Mouse (Mus musculus) spleen, embryonic (tissue): Measurements from ENCODE around the gene Klk13.
"Not testable (repeated sequence)": the region's sequence is repeated elsewhere in the genome, so short reads cannot be mapped to it uniquely, and the experiment has no call there.

Experiments
- CTCF ChIA-PET: fragments of 350-600 bp; sonication (Branson Sonifier 250); formaldehyde crosslinking; loops from one replicate; lab custom pipeline; 2022; lab: Charles Lee

The Klk13 gene

DNA sequence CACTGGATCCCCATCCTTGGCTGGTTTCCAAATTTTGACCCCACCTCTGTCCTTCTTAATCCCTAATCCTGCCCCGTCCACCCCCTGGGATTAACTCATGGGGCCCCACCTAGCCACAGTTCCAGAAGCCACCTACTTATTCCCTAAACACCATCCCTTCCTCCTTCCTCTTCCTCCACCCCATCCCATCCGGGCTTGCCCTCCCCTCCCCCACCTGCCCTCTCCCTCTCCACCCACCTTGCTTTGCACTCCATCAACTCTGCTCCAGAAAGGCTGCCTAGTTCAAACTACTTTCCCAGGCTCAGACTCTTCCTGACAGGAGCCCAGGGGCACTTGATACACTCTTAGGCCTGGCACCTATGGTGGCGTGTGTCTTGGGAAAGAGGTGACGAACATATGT lies at the start of gene Klk13:
Klk13 (plus strand) TSS at position 301 of the 400 bp plus-strand sequence.
- CTCF ChIA-PET = no interaction called here

DNA sequence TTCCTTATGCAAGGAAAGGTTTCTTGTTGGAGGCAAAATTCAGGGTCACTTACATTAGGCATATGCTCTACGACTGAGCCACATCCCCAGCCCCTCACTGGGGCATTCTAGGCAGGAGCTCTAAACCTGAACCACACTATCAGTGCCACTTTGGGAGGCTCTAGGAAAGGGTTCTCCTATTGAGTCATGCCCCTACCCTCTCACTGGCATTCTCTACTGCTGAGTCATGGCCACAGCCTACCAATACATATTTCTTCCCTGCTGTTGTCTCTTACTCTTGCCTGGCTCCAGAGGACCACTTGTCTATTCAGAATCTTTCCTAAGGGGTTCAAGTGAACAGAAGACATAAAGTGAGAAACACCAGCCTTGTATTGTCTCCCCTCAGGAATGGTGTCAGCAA lies 49.6 kb upstream of the Klk13 start:
- CTCF ChIA-PET = interaction anchor here (0.6 kb wide), 1 partner anchor 257 kb away, joined by 3 read pairs; no protein-coding TSS in a partner anchor

DNA sequence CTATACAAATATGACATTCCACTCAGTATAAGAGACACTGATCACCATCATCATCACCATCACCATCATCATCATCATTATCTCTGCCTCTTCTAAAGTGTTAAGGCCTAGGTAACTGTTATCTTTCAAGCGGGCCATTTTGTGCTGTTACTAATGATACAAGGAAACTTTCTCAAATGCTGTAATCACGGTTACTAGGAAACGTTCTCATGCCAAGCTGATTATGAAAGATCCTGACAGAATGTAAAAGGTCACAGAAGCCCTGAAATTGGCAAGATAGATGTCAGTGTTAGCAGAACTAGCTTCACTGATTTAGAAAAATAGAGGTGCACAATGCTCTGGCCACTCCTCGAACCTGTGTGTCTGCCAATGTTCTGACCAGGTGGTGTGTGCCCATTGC lies 45.1 kb upstream of the Klk13 start:
- CTCF ChIA-PET = not testable (repeated sequence)

DNA sequence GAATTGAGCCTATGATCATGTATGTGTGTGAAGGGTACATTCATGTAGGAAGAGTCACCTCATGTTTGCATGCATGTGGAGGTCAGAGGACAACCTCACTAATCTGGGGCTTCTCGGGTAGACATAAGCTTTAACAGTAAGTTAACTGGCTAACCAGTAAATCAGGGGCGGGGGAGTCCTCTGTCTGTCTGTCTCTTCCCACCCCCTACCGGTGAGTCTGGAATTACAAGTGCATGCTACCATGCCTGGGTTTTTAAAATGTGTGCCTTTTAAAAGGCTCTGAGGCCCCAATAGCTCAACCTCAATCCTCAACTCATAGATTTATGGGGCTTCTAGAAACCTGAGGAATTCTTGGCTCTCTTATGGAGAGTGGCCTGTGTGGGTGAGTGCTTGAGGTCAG lies 43.8 kb upstream of the Klk13 start:
- CTCF ChIA-PET = no interaction called here

DNA sequence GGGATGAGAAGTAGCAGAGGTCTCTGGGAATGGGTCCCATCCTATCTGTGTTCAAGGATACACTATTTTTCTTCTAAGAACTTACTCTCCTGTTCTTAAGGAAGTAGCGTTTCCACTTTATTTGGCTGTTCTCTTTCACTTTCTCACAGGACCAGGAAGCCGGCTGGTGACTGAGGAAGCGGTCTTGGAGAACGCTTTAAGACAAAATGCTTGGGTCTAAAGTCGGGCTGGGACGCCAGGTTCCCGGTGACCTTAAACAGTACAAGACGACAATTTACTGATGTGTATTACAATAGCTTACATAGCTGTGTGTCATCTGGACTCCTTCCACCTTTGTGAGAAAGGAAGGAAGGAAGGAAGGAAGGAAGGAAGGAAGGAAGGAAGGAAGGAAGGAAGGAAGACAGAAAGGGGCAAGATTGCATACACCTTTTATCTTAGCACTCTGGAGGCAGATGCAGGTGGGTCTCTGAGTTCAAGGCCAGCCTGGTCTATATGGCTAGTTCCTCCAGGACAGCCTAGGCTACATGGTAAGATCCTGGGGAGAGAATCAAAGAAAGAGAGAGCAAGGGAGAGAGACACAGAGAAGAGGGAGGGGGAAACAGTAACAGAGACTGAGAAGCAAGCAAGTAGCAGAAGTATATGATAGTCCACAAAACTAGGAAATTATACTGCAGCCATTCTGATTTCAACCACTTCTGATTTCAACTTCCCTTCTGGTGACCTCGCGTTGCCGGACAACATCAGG lies 41.1 kb upstream of the Klk13 start:
- CTCF ChIA-PET = interaction anchor here (0.7 kb wide), 1 partner anchor 91 kb away, joined by 5 read pairs; no protein-coding TSS in a partner anchor

DNA sequence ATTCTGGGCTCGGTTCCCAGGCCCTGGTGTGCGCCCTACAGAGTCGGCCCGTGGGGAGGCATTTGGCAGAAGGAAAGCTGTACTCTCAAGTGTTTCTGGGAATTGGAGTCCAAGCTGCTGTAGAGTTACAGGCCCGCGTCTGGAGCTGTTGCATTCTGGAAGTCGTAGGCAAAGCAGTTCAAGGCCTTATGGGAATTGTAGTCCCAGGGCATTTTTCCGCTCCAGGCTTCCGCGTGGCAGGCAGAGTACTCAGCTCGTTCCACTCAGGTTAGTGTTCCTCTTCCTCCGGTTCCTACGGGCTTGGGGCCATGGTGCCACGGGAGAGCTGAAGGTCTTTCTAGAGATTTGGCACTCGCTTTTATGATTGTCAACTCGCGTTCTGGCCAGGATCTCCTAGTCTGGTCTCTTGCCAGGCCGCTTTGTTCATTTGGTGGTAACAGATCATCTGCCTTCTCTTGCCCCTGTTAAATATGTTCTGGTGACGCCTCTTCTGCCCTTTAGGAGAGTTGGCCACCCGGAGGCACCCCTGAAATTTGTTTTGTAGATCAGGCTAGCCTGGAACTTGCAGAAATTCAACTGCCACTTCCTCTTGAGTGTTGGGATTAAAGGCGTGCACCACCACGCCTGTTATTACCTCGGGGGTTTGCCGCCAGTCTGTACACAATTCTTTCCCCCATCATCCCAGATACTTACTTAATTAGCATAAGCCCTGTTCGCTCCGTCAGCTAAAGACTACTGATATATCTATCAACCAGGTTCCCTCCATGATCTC lies 40.4 kb upstream of the Klk13 start, which contains the start of gene Ctu1:
Ctu1 (plus strand) TSS at position 208 of the 772 bp plus-strand sequence.
- CTCF ChIA-PET = no interaction called here

DNA sequence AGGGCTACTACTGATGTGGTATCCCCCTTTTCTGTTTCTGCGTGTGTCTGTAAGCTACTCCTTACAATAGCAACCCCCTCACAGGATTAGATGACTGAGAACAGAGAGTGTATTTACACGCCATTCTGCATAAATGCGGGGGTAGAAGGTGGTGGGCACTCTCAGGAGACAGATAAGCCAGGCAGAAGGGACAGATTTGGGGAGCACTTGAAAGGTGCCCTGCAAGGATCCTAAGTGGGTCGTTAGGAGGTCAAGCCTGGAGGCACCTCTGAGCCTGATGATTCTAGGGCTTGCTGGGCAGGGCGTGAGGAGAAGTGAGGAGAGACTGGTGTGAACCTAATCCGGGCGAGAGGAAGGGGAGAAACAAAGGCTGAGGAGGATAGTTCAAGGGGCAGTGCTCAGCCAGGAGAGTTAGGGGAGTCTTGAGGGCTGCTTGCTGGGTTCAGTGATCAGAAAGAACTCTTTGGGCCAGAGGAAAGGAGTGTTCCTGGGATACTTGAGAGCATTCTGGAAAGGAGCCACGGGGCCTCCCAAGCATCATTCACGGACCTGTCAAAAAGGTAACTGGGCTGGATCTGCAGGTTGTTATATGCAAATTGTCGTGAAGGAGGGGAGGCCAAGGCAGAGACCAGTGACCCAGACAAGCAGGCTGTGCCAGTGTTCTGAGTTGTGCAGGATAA lies 39.6 kb upstream of the Klk13 start:
- CTCF ChIA-PET = no interaction called here

DNA sequence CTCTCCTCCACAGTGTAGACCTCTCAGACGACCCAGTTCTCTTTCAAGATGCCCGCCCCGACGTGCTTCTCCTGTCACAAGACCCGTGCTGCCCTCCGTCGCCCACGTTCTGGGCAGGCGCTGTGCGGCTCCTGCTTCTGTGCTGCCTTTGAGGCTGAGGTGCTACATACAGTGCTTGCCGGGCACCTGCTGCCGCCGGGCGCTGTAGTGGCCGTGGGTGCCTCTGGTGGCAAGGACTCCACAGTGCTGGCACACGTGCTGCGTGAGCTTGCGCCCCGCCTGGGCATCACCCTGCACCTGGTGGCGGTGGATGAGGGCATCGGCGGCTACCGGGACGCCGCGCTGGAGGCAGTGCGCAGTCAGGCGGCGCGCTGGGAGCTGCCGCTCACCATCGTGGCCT lies 37.3 kb upstream of the Klk13 start:
- CTCF ChIA-PET = no interaction called here

DNA sequence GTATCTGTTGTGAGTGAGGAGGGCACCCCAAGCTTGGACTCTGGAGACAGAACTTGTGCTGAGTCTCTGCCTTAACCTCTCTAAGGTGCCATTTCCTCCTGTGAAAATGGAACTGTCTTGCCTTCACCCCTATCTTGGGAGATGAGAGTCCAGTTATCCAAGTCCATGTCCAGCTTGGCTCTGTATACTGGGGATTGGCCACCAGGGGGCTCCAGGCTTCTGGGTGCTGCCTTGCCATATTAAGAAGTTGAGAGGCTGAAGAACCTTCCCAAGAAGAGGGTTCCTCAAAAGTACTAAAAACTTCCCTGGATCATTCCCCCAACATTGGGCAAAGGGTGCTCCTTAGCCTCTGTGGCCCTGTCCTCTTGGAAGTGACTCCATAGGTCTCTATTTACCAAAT lies 33.9 kb upstream of the Klk13 start:
- CTCF ChIA-PET = no interaction called here

DNA sequence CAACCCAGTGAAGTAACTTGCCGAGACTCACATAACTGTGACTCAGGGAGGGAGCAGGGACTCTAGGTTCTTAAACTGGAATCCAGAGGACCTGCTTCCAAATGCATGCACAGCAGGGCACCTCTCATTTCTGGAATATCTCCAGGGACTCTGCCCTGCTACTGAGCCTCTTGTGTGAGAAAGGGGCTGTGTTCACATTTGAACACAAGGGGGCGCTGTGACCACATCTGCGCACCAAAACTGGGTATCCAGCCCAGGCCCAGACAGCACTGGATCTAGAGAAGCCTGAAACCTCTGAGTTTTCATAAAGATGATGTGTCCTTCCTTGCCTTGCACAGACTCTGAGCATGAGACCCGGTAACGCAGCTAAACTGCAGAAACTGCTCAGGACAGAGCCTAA lies 31.4 kb upstream of the Klk13 start:
- CTCF ChIA-PET = interaction anchor here (0.5 to 1.1 kb wide), 2 partner anchors 11 to 892 kb away, joined by 3 to 8 read pairs; no protein-coding TSS in a partner anchor

DNA sequence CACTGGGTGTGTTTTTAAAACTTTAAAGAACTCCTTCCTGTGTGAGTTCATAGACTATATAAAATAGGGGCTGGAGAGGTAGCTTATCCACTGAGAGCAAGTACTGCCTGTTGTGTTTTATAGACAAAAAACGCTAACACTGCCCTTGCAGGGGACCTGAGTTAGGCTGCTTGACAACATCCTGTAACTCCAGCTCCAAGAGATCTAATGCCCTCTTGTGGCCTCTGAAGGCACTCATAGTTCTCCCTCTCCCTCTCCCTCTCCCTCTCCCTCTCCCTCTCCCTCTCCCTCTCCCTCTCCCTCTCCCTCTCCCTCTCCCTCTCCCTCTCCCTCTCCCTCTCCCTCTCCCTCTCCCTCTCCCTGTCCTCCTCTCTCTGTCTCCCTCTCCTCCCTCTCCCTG lies 29.9 kb upstream of the Klk13 start:
- CTCF ChIA-PET = not testable (repeated sequence)

DNA sequence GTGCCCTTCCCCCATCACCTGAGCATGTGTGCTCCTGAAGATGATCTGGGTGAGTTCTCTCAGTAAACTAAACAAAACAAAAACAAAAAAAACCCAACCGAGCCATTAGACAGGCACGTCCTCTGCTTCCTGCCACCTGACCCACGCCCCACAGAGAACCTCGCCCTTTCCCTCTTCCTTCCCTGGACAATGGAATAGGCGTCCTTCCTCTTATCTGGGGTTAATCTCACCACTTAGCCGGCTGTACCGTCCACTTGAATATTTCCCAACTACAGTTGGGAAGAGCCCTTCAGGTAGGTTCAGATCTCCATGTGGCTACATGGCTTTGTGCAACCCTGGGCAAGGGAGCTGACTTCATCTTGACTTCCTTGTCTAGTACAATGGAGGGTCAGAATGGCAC lies 27.3 kb upstream of the Klk13 start:
- CTCF ChIA-PET = no interaction called here

DNA sequence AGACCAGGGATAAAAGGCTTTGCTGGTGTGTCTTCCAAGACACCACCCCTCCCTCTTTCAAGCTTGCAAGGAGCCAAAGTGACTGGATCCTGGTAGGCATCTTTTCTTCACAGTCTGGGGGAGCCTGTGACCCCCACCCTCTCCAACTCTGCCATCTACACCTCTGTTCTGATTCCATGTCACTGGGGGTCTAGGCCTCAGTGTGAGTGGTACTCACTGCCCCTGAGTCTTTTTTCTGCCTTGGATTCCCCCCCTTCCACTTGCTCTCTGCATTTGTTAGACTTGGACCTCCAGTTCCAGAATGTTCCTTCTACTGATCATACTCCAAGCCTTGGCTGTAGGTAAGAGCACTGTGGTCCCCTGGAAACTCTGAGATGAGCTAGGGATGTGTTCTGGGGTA lies 22.2 kb upstream of the Klk13 start, which contains the start of gene Klk14:
Klk14 (plus strand) TSS at position 301 of the 400 bp plus-strand sequence.
- CTCF ChIA-PET = no interaction called here

DNA sequence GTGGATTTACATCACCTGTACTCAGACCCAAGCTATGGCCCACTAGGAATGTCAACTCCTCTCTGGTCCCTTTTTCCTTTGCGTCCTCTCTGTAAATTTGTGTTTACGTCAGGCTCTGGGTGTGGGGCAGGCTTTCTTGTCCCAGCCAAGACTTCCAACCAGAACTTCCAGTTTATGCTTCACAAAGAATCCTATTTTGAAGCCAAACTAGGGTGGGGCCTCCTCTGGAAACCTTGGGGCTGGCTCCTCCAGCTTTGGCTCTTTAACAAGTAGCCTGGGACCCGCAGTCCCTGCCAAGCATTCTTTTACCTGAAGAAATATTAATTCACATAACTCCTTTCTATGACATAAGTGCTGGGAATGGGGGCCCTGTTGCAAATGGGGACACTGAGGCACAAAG lies 2.3 kb upstream of the Klk13 start:
- CTCF ChIA-PET = no interaction called here

DNA sequence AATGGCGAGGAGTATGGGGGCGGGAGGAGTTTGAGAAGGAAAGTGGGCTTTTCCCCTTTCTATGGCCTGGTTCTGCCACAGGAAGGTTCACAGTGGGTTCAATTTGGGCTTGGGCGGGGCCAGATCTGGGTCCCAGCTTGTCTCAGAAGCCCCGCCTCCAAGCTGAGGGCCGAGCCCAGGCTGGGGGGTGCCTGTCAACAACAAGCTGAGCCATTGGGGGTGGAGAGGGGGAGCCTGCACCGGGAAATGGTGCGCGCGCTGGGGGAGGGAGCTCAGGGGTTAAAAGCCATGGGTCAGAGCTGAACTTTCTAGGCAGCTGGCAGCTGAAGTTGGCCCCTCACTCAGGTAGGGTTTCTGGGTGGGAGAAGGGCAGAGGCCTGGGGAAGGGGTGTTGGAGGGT lies 550 bp downstream of the Klk13 start:
- CTCF ChIA-PET = no interaction called here

DNA sequence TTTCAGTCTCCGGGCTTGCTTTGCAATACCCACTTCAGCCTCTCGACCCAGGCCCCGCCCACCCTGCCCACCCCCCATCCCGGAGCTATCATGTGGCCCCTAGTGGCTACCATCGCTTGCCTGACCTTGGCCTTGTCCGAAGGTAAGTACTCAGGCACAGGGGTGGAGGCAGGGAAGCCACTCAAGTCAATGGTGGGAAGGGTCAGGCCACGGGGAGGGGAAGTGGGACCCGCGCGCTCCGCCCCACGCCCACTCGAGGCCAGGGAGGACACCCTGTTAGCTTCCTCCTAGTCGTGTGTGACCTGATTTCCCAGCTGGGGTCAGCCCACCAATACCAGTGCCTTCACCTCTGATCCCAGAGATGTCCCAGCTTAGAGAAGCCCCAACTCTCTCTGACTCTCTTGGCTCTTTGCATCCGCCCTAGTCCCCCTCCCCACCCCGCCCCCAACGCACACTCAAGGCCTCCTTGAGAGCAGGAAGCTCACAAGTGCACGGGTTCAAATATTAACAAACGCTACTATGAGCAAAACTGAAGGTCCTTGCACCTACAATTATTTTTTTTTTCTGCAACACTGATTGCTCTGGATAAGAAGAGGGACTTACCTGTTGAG lies 1.5 kb downstream of the Klk13 start:
- CTCF ChIA-PET = no interaction called here

DNA sequence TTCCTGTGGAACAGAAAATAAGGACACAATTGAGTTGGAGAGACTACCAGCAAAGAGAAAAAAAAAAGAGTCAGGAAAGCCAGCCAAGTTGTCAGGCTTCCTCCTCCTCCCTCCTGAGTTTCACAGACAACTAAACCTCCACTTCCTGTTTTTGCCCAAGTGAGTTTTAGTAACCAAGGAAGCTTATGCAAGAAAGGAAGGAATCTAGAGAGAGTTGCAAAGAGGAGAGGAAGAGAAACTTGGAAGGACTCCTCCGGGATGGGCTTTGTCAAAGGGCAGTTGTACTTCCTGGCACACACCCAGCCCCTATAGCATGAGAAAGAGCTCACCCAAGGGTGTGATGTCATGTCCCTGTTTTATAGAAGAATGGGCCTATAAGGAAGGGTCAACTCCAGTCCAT lies 35.4 kb downstream of the Klk13 start:
- CTCF ChIA-PET = no interaction called here

DNA sequence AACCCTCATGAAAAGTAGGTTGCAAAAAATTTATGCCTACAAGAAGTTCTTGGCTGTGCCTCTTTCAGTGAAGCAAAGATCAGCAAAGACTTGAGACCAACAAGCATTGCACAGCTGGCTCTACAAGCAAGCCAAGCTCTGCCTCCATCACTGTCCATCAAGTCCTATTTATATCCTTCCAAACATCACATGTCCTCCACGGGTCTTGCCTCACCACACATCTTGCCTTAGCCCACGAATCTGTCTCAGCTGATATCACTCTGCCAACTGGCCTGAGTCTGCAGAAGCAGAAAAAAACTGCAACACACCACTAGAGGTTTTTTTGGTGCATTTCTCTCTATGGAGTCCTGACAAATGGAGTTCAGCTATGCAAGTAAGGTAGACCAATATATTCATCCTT lies 40.4 kb downstream of the Klk13 start:
- CTCF ChIA-PET = no interaction called here

DNA sequence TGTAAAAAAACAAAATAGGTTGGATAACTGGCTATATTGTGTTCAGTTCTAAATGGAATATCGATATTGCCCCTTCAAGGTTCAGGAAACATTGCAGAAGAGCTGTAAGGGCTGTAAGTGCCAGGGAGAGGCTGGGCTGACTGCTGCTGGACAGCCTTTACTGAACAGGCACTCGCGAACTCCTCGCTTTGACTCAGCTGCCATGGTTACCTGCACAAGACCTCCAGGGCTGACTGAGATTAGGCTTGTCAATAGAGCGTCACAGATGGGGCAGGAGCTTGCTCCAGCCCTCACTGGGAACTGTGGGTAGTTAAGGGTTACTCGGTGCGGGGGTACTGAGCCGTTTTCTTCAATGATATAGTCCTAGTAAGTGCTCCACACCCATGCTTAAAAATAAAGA lies 54.1 kb downstream of the Klk13 start:
- CTCF ChIA-PET = no interaction called here

DNA sequence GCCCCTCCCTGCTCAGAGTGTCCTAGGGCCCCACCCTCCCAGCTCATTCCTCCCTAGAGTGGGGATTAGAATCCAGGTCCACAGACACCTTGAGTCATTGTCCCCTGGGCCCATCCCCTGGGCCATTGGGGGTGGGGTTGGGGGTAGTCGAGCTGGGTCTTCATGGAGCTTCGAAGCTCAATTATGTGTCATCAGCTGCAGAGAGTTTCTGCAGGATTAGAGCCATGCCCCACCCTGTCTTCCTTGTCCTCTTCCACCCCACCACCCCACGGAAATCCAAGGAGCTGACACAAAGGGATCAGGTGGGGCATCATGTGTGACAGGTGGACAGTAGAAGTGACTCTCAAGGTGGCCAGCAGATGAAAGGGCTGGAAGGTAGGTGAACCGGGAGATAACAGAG lies 56.2 kb downstream of the Klk13 start, which contains the start of gene Klk12:
Klk12 (plus strand) TSS at position 301 of the 400 bp plus-strand sequence.
- CTCF ChIA-PET = no interaction called here

DNA sequence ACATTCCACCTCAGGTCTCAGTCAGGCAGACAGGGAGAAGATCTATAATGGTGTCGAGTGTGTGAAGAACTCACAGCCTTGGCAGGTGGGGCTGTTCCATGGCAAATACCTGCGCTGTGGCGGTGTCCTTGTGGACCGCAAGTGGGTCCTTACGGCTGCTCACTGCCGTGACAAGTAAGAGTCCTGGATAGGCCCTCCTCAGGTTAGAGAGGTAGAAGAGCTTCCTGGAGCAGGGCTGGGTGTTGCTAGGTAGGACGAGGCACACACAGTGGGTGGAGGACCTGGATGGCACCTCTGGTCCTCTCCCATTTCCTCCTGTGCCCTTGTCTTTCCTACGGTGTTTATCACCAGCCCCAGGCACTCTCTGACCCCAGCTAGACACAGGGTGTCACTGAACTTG lies 57.3 kb downstream of the Klk13 start:
- CTCF ChIA-PET = no interaction called here

DNA sequence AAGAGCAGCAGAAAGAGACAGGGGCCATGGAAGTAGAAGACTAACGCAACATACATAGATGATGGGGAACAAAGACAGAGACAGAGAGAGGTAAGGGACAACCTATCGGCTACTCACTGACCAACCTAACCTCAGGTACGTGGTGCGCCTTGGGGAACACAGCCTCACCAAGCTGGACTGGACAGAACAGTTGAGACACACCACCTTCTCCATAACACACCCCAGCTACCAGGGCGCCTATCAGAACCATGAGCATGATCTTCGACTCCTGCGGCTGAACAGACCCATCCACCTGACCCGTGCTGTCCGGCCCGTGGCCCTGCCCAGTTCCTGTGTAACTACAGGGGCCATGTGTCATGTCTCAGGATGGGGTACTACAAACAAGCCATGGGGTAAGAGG lies 58.3 kb downstream of the Klk13 start:
- CTCF ChIA-PET = no interaction called here
